Mouse (Mus musculus): ENCODE measurements around the gene Fam205a3. TPM values are rescaled to one million over a fixed set of nuclear protein-coding genes. Genes with fewer than 3 reads are reported as not detected.

The Fam205a3 gene
- polyA plus RNA-seq (2017; shearing (Covaris generic)) = not detected

DNA sequence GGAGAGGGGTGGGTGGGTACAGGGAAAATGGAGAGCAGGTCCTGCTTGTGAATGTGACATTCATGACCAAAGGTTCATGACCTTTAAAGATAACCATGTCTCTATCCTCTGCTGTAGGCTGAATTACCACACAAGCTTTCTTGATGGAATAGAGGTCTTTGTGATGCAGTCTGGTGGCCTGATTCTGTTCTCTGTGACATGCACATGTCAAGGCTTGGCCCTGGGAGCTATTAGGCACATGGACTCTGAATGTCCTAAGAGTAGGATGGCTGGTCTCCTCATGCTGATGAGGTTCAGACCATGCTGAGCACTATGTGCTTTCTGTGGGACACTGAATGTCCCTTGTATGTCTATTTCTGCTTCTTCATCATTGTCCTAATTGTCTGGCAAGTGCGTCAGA lies at the start of gene Fam205a3:
Gene Fam205a3 (plus strand): TSS at position 301 of the 400 bp plus-strand sequence.

DNA sequence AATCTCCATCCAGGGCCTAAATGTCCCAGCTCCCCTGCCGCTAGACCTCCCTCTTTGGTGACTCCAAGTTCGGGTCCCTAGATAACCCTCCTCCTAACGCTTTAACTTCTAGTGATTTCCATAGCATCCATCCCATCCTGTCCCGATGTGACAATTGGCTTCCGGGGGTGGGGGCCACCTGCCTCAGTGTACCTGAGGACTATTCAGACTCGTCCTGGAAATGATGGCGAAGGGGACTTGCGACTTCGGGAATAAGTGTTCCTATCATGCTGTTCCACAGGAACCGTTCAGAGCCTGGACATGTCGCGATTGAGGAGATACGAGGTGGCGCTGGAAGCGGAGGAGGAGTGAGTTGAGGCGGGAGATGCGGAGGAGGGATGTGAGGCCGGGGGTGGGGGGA lies 24.2 kb upstream of the Fam205a3 start, which contains the start of gene Gm21953:
Gene Gm21953 (plus strand): TSS at position 301 of the 400 bp plus-strand sequence.

Other genes with a start within 250 kb of the Fam205a3 start
- not detected for gene Gm3893, start 227.1 kb upstream of the Fam205a3 start, polyA plus RNA-seq (2017; shearing (Covaris generic))
- gene Gm13304, start 203.5 kb upstream of the Fam205a3 start, polyA plus RNA-seq (2017; shearing (Covaris generic)) = not detected
- gene Gm13306, start 164.9 kb upstream of the Fam205a3 start, polyA plus RNA-seq (2017; shearing (Covaris generic)) = not detected
- not detected for gene Gm13305, start 149.7 kb upstream of the Fam205a3 start, polyA plus RNA-seq (2017; shearing (Covaris generic))
- gene Gm10600, start 77.7 kb upstream of the Fam205a3 start, polyA plus RNA-seq (2017; shearing (Covaris generic)) = not detected
- gene Ccl21b, start 62.6 kb upstream of the Fam205a3 start, polyA plus RNA-seq (2017; shearing (Covaris generic)) = not detected
- gene Gm21953, start 24.1 kb upstream of the Fam205a3 start, polyA plus RNA-seq (2017; shearing (Covaris generic)) = not detected
- gene Gm21586, start 121.0 kb downstream of the Fam205a3 start, polyA plus RNA-seq (2017; shearing (Covaris generic)) = not detected
- gene Gm2163, start 148.4 kb downstream of the Fam205a3 start, polyA plus RNA-seq (2017; shearing (Covaris generic)) = not detected
- gene Fam205a2, start 209.8 kb downstream of the Fam205a3 start, polyA plus RNA-seq (2017; shearing (Covaris generic)) = not detected